Mouse (Mus musculus): ENCODE data around the gene Pbx1. TPM values are rescaled to one million over a fixed set of nuclear protein-coding genes. Genes with fewer than 3 reads are reported as not detected.
"Not testable (repeated sequence)": the region's sequence is repeated elsewhere in the genome, so short reads cannot be mapped to it uniquely, and the experiment has no call there.

Gene Pbx1
- polyA plus RNA-seq (2014; fragmentation: Nextera tagmentation; extraction: Ambion mirVana), result 43.7 and 44.2 TPM in 2 replicates

DNA sequence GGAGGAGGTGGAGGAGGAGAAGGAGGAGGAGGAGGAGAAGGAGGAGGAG lies at the start of gene Pbx1:
Gene Pbx1, minus strand, starts transcription at position 39 of the 49 bp plus-strand sequence.
- not testable (repeated sequence) for H3K27me3 ChIP-seq (ENCODE audit: control insufficient read depth, insufficient read depth, low read length); ATAC-seq (ENCODE audit: insufficient number of reproducible peaks, low FRiP score, low TSS enrichment, low read depth); H3K4me1 ChIP-seq (ENCODE audit: control insufficient read depth, insufficient read depth, low read length); H3K36me3 ChIP-seq (ENCODE audit: control insufficient read depth, insufficient read depth, low read length); H3K9me3 ChIP-seq (ENCODE audit: control insufficient read depth, low read length); DNase-seq (ENCODE audit: low spot score)
- Histone ChIP-seq H3K4me2 (ENCODE audit: low read depth, severe bottlenecking) (peak within 1 kb of the TSS; percentile 52), H3K27ac (replicated peaks; ENCODE audit: low read depth, low read length) (peak within 1 kb of the TSS; percentile 99), H3K4me3 (ENCODE audit: low read depth, low read length) (peak within 1 kb of the TSS; percentile 90), H3K9ac (ENCODE audit: low read length) (peak within 1 kb of the TSS; percentile 95)

DNA sequence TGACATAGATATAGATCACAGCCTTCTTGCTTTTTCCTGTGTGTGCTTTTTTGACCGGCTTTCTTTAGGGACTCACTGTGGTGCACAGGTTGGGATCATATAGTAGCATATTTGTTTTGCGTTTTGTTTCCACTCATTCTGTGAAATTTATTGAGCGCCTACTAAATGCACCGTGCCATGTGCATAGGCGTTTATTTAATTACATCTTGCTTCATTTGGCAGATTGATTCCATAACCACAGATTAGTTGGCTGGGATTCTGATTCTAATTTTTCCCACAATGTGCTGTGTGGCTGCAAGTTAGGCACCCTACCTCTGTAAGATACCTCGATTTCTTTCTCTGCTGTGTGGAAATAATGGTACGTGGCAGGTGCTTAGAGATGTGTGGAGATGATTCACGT lies 47.6 kb upstream of the Pbx1 start:
- 0 out of 2 replicates have a peak, but pooled peaks cover 2% of the 10 kb centered on the region for H3K4me1 ChIP-seq (ENCODE audit: control insufficient read depth, insufficient read depth, low read length)
- ATAC-seq (ENCODE audit: insufficient number of reproducible peaks, low FRiP score, low TSS enrichment, low read depth) (no peak), DNase-seq (ENCODE audit: low spot score) (no peak)
- 84% methylated on average over 8 of the region's 8 CpGs for WGBS
- H3K36me3 ChIP-seq (ENCODE audit: control insufficient read depth, insufficient read depth, low read length), result no peaks in the 10 kb centered on the region
- H3K27ac ChIP-seq (replicated peaks; ENCODE audit: low read depth, low read length), result no peak overlapping the region
- no peak overlapping the region for H3K9ac ChIP-seq (ENCODE audit: low read length)
- H3K9me3 ChIP-seq (ENCODE audit: control insufficient read depth, low read length), result no peaks in the 10 kb centered on the region
- H3K27me3 ChIP-seq (ENCODE audit: control insufficient read depth, insufficient read depth, low read length), result no peaks in the 10 kb centered on the region
- no peak overlapping the region for H3K4me3 ChIP-seq (ENCODE audit: low read depth, low read length)
- no peak overlapping the region for H3K4me2 ChIP-seq (ENCODE audit: low read depth, severe bottlenecking)

DNA sequence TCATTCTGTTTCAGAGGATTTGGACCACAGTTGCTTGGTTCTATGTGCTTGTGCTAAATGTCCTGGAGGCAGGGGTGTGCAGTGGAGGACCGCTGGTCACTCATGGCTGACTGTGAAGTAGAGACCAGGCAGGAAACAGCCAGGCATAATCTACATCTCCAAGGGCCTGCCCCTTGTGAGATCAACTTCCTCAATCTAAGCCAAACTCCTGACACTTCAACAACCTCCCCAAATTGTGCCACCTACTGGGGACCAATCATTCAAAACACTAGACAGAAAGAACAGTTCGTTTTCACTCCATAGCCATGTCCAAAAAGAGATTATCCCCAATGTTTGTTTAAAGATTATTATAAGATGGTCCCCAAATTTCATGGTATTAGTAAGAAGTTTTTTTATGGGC lies 46.8 kb upstream of the Pbx1 start:
- 0 out of 2 replicates have a peak, but pooled peaks cover 2% of the 10 kb centered on the region for H3K4me1 ChIP-seq (ENCODE audit: control insufficient read depth, insufficient read depth, low read length)
- H3K9ac ChIP-seq (ENCODE audit: low read length), result no peak overlapping the region
- H3K4me3 ChIP-seq (ENCODE audit: low read depth, low read length), result no peak overlapping the region
- H3K27me3 ChIP-seq (ENCODE audit: control insufficient read depth, insufficient read depth, low read length), result no peaks in the 10 kb centered on the region
- H3K27ac ChIP-seq (replicated peaks; ENCODE audit: low read depth, low read length), result no peak overlapping the region
- H3K4me2 ChIP-seq (ENCODE audit: low read depth, severe bottlenecking), result no peak overlapping the region
- ATAC-seq (ENCODE audit: insufficient number of reproducible peaks, low FRiP score, low TSS enrichment, low read depth) (no peak), DNase-seq (ENCODE audit: low spot score) (no peak)
- WGBS, result 72% methylated on average over 2 of the region's 2 CpGs
- H3K9me3 ChIP-seq (ENCODE audit: control insufficient read depth, low read length), result no peaks in the 10 kb centered on the region
- H3K36me3 ChIP-seq (ENCODE audit: control insufficient read depth, insufficient read depth, low read length), result no peaks in the 10 kb centered on the region

DNA sequence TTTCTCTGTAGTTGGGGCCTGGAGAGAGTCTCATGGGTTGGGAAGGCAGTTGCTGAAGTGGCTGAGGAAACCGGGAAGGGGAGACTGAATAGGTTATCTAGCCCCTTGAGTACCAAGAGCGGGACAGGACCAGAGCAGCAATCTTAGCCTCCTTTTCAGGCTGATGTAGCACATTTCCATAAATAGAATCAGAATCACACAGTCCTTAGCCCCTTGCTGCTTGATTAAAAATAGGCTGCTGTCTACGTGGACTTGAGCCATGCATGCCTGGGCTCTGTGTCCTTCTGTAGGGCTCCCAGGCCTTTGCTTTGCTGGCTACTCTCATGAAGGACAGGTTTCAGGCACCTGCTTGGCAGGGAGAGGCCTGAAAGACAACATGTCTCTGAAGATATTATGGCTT lies 44.8 kb upstream of the Pbx1 start:
- 83% methylated on average over 3 of the region's 3 CpGs for WGBS
- DNase-seq (ENCODE audit: low spot score) (no peak), ATAC-seq (ENCODE audit: insufficient number of reproducible peaks, low FRiP score, low TSS enrichment, low read depth) (no peak)
- Histone ChIP-seq H3K27ac (replicated peaks; ENCODE audit: low read depth, low read length) (no peak overlapping the region), H3K4me3 (ENCODE audit: low read depth, low read length) (no peak overlapping the region), H3K4me2 (ENCODE audit: low read depth, severe bottlenecking) (no peak overlapping the region), H3K4me1 (ENCODE audit: control insufficient read depth, insufficient read depth, low read length) (0 out of 2 replicates have a peak, but pooled peaks cover 2% of the 10 kb centered on the region), H3K36me3 (ENCODE audit: control insufficient read depth, insufficient read depth, low read length) (no peaks in the 10 kb centered on the region), H3K27me3 (ENCODE audit: control insufficient read depth, insufficient read depth, low read length) (no peaks in the 10 kb centered on the region), H3K9me3 (ENCODE audit: control insufficient read depth, low read length) (no peaks in the 10 kb centered on the region), H3K9ac (ENCODE audit: low read length) (no peak overlapping the region)

DNA sequence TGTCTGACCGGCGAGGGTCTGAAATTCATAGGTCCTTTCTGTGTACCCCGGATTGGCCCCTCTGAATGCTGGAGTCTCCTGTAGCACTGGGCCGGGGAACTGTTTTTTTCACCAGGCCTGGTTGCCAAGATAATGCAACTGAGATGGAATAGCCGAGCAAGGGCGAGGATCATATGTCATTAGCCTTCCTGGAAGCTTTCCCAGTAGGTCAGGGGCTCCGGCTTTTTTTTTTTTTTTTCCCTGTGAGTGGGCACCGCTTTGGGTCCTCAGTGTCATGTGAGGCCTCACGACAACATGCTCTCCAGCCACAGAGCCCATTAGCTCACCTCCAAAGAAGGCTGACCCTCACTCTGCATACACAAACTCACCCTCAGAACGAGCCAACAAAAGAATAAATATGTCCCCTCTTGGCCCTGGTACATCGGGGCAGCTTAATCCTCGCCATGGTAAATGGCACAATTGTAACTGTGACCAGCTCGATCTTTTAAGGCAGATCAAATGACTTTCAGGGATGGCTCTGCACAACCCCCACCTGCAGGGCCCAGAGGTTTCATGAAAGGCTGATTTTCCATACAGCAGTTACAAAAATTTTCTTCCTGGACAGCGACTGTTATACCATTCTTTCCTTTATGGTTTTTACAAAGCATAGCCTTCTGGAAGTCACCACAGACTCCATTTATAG lies 44.3 kb upstream of the Pbx1 start:
- Histone ChIP-seq H3K36me3 (ENCODE audit: control insufficient read depth, insufficient read depth, low read length) (no peaks in the 10 kb centered on the region), H3K4me2 (ENCODE audit: low read depth, severe bottlenecking) (no peak overlapping the region), H3K27ac (replicated peaks; ENCODE audit: low read depth, low read length) (no peak overlapping the region), H3K4me1 (ENCODE audit: control insufficient read depth, insufficient read depth, low read length) (0 out of 2 replicates have a peak, but pooled peaks cover 2% of the 10 kb centered on the region), H3K9ac (ENCODE audit: low read length) (no peak overlapping the region), H3K4me3 (ENCODE audit: low read depth, low read length) (no peak overlapping the region), H3K9me3 (ENCODE audit: control insufficient read depth, low read length) (no peaks in the 10 kb centered on the region), H3K27me3 (ENCODE audit: control insufficient read depth, insufficient read depth, low read length) (no peaks in the 10 kb centered on the region)
- DNase-seq (ENCODE audit: low spot score) (no peak), ATAC-seq (ENCODE audit: insufficient number of reproducible peaks, low FRiP score, low TSS enrichment, low read depth) (0 out of 2 replicates have a peak, but pooled peaks have one; percentile 35)
- 74% methylated on average over 14 of the region's 14 CpGs for WGBS

DNA sequence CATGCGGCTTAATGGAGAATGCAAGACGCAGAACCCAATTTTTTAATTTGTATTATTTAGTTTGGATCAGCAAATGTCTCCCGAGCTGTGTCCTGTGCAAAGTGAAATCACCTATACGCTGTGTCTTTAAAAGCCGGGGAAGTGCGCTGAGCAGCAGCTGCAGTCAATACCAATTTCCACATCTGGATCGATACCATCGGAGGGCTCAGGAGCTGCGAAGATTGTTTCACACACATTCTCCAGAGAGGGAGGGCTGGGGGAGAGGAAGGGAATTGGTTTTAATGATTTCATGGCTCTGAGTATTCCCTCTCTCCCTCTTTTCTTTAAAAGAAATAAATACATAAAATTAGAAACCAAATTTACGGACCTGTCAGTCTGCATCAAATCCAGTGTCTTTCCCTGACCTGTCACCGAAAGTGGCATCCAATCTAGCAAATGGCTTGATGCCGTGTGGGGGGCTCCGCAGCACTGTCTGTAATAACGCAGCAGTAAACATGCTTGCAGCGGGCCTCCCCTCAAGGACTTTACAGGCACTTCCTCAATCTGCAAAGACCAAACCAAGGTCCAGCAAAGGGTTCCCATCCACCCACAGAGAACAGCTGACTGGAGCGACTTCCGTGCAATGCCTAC lies 43.6 kb upstream of the Pbx1 start:
- 0 out of 2 replicates have a peak, but pooled peaks cover 2% of the 10 kb centered on the region for H3K4me1 ChIP-seq (ENCODE audit: control insufficient read depth, insufficient read depth, low read length)
- no peak overlapping the region for H3K27ac ChIP-seq (replicated peaks; ENCODE audit: low read depth, low read length)
- 74% methylated on average over 17 of the region's 17 CpGs for WGBS
- H3K9ac ChIP-seq (ENCODE audit: low read length), result no peak overlapping the region
- no peak overlapping the region for H3K4me2 ChIP-seq (ENCODE audit: low read depth, severe bottlenecking)
- H3K4me3 ChIP-seq (ENCODE audit: low read depth, low read length), result no peak overlapping the region
- no peak for DNase-seq (ENCODE audit: low spot score)
- H3K9me3 ChIP-seq (ENCODE audit: control insufficient read depth, low read length), result no peaks in the 10 kb centered on the region
- H3K36me3 ChIP-seq (ENCODE audit: control insufficient read depth, insufficient read depth, low read length), result no peaks in the 10 kb centered on the region
- H3K27me3 ChIP-seq (ENCODE audit: control insufficient read depth, insufficient read depth, low read length), result no peaks in the 10 kb centered on the region
- ATAC-seq (ENCODE audit: insufficient number of reproducible peaks, low FRiP score, low TSS enrichment, low read depth), result no peak

DNA sequence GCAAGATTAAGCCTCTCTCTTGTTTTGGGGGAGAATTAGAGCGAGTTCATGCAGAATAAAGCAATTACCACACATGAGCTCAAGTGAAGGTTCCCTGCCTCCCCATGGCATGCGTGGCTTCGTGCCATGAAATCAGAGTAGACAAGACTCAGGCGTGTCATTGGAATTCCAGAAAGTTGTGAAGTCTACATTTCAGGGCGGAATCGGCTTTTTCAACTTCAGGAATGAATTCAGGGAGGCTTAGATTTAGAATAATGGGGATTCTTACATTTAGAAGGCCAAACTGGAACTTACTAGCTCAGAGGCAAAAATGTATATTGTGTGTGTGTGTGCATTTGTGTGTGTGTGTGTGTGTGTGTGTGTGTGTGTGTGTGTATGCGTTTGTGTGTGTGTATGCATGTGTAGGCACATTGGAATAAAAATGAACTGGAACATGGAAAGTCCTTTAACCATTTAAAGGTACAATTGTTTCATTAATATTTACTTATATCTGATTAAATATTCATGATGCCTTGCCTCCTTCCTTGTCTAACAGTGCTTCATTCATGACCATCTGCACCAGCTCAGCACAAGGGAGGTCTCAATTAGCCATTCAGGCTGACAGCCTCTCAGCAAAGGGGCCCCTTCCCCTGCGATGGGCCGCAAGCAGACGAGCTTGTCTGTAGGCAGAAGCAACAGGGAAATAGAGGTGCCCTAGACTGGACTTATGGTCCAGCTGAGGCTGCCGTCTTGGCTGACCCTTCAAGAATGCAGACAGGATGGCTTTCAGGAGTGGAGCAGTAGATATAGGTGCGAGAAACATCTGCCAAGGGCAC lies 41.4 kb upstream of the Pbx1 start:
- no peaks in the 10 kb centered on the region for H3K27me3 ChIP-seq (ENCODE audit: control insufficient read depth, insufficient read depth, low read length)
- DNase-seq (ENCODE audit: low spot score), result no peak
- 0 out of 2 replicates have a peak, but pooled peaks cover 2% of the 10 kb centered on the region for H3K4me1 ChIP-seq (ENCODE audit: control insufficient read depth, insufficient read depth, low read length)
- H3K27ac ChIP-seq (replicated peaks; ENCODE audit: low read depth, low read length), result no peak overlapping the region
- no peak overlapping the region for H3K9ac ChIP-seq (ENCODE audit: low read length)
- no peak overlapping the region for H3K4me3 ChIP-seq (ENCODE audit: low read depth, low read length)
- 80% methylated on average over 12 of the region's 12 CpGs for WGBS
- H3K4me2 ChIP-seq (ENCODE audit: low read depth, severe bottlenecking), result no peak overlapping the region
- no peaks in the 10 kb centered on the region for H3K36me3 ChIP-seq (ENCODE audit: control insufficient read depth, insufficient read depth, low read length)
- no peak for ATAC-seq (ENCODE audit: insufficient number of reproducible peaks, low FRiP score, low TSS enrichment, low read depth)
- H3K9me3 ChIP-seq (ENCODE audit: control insufficient read depth, low read length), result no peaks in the 10 kb centered on the region

DNA sequence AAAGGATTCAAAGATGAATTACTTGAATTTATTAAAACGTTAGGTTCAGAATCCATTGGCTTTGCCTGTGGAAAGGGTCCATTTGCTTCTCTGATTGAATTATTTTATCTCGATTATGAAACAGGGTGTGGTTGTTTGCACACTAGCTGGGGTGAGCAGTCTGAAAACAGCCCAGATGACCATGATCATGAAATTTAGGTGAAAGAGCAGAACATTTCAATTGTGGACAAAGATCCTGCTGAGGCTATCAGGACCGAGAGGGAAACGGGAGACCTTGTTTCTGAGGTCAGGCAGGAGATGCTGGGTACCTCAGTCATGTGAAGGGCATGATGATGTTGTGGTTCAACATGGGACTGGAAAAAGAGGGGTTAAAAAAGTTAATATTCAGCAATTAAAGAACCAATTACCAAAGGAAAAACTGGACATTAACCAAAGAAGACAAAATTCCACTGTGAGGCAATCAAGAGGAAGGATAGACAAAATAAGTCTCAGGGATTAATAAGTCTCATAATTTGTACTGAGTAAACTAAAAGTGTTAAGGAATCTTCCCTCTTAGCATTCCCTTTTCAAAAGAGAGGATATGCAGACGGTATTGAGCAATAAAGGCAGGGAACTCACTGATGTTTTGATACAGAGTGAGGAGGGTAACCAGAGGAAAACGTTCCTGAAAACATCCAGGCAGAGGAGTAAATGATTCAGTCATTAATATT lies 40.6 kb upstream of the Pbx1 start:
- DNase-seq (ENCODE audit: low spot score) (no peak), ATAC-seq (ENCODE audit: insufficient number of reproducible peaks, low FRiP score, low TSS enrichment, low read depth) (no peak)
- no peak overlapping the region for H3K9ac ChIP-seq (ENCODE audit: low read length)
- H3K4me2 ChIP-seq (ENCODE audit: low read depth, severe bottlenecking), result no peak overlapping the region
- no peaks in the 10 kb centered on the region for H3K9me3 ChIP-seq (ENCODE audit: control insufficient read depth, low read length)
- H3K36me3 ChIP-seq (ENCODE audit: control insufficient read depth, insufficient read depth, low read length), result no peaks in the 10 kb centered on the region
- 0 out of 2 replicates have a peak, but pooled peaks cover 2% of the 10 kb centered on the region for H3K4me1 ChIP-seq (ENCODE audit: control insufficient read depth, insufficient read depth, low read length)
- no peak overlapping the region for H3K4me3 ChIP-seq (ENCODE audit: low read depth, low read length)
- H3K27ac ChIP-seq (replicated peaks; ENCODE audit: low read depth, low read length), result no peak overlapping the region
- 76% methylated on average over 6 of the region's 6 CpGs for WGBS
- no peaks in the 10 kb centered on the region for H3K27me3 ChIP-seq (ENCODE audit: control insufficient read depth, insufficient read depth, low read length)
